Mouse (Mus musculus): ENCODE results near the gene Sppl2b.

Sppl2b gene

GRCm38 (mm10) chr10:80904004-80904693 is 49.1 kb downstream of the Sppl2b start:
- in situ Hi-C loops (cut with MboI; ENCODE audit: low pct_unique_long_range_greater_than_20kb in 1 of 2, low sequenced_read_pairs in 2 of 2, unreplicated experiment in 1 of 2), result no loop called here

DNA sequence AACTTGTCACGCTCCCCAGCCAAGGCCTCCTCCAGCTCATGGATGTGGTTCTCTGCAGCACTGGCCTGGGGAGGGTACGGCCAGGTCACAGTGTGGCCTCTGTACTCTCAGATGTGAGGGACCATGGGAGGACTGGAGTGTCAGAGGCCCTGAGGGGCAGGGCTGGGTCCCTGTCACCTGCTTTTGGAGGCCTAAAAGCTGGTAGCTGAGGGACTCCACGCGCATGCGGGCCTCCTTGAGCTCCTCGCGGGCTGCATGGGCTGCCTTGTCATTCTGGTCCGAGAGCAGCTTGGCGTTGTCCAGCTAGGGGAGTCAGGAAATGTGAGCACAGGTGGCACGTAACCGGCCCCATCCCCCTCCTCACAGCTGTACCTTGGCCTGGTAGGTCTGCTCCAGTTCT is 49.6 kb downstream of the Sppl2b start:
- in situ Hi-C loops (cut with MboI; ENCODE audit: low pct_unique_long_range_greater_than_20kb in 1 of 2, low sequenced_read_pairs in 2 of 2, unreplicated experiment in 1 of 2), result no loop called here

DNA sequence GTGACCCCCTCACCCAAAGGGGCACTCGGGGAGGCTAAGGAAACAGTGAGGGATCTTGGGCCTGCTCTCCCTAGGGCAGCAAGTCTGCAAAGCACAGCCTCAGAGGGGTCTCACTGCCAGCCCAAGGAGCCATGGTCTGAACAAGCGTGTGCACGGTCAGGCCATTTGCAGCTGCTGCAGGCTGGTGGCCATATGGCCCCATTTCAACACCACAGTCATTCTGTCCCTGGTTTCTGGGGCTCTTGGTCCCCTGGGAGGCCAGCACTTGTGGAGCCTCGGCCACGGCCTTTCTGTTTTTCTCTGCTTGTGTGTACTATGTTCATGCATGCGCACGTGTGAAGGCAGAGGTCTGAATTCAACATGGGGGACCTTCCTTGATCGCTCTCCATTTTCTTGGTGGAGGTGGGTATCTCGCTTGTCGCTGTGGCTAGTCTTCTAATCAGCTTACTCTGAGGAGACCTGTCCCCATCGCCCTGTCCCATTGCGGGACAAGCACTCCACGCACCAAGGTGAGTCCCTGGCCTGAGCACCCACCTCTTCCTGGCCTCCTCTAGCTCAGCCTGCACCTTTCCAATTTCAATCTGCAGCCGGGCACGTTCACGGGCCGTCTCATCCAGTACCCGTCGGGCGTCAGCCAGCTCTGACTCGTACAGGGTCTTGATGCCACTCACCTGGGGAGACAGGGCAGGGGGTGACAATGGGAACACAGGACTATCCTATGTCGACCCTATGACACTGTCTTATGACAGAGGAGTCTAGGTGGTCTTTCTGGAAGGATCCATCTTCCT is 54.5 kb downstream of the Sppl2b start:
- in situ Hi-C loops (cut with MboI; ENCODE audit: low pct_unique_long_range_greater_than_20kb in 1 of 2, low sequenced_read_pairs in 2 of 2, unreplicated experiment in 1 of 2), result no loop called here

GRCm38 (mm10) chr10:80911354-80911753 is 56.3 kb downstream of the Sppl2b start:
- in situ Hi-C loops (cut with MboI; ENCODE audit: low pct_unique_long_range_greater_than_20kb in 1 of 2, low sequenced_read_pairs in 2 of 2, unreplicated experiment in 1 of 2), result no loop called here

DNA sequence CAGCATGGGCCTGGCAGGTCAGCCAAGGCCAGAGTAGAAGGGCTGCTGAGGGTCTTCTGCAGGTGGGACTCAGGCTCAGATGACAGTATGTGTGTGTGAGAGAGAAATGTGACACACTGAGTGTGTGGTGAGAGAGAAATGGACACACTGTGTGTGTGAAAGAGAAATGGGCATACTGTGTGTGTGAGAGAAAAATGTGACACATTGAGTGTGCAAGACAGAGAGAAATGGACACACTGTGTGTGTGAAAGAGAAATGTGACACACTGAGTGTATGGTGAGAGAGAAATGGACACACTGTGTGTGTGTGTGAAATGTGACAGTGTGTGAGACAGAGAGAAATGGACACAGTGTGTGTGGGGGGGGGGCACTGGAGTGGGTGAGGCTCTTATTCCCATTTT is 56.8 kb downstream of the Sppl2b start:
- in situ Hi-C loops (cut with MboI; ENCODE audit: low pct_unique_long_range_greater_than_20kb in 1 of 2, low sequenced_read_pairs in 2 of 2, unreplicated experiment in 1 of 2), result no loop called here

- in situ Hi-C loops (cut with MboI; ENCODE audit: low pct_unique_long_range_greater_than_20kb in 1 of 2, low sequenced_read_pairs in 2 of 2, unreplicated experiment in 1 of 2), result no loop called here
Observed at GRCm38 (mm10) chr10:80913364-80914011, 58.4 kb downstream of the Sppl2b start.

DNA sequence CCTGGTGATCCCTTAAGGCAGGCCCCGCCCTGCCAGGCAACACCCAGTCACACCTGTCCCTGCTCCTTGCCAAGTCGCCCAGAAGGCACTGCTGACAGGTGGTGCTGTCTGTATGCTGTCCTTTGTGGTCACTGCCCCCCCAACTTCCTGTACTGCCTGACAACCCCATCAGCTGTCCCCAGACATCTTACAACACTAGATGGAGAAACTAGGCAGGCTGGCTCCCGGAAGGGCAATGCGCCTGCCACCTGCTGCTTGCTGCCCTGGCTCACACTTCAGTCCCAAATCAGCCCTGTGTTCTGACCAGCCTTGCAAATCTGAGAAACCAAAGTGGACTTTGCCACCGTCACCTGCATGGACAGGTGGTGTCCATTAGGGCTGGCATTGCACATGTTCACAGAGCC is 59.2 kb downstream of the Sppl2b start:
- in situ Hi-C loops (cut with MboI; ENCODE audit: low pct_unique_long_range_greater_than_20kb in 1 of 2, low sequenced_read_pairs in 2 of 2, unreplicated experiment in 1 of 2), result no loop called here

DNA sequence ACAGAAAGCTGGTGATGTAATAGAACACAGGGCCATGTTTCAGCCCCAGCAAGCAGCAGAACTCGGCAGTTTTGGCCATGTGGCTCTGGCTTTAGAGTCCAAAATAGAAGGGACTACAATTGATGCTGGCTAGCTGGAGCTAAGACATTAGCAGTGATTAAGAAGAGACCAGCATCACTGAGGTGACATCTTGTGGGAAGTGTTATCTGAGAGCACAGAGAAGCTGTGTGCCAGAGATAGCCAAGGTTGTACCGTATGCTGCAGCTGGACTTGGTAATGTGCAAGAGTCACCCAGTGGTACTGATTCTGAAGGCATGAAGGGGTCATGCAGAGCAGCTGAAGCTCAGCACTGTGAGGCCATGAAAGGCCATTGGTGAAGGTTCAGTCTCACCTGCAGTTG is 60.2 kb downstream of the Sppl2b start:
- in situ Hi-C loops (cut with MboI; ENCODE audit: low pct_unique_long_range_greater_than_20kb in 1 of 2, low sequenced_read_pairs in 2 of 2, unreplicated experiment in 1 of 2), result no loop called here

DNA sequence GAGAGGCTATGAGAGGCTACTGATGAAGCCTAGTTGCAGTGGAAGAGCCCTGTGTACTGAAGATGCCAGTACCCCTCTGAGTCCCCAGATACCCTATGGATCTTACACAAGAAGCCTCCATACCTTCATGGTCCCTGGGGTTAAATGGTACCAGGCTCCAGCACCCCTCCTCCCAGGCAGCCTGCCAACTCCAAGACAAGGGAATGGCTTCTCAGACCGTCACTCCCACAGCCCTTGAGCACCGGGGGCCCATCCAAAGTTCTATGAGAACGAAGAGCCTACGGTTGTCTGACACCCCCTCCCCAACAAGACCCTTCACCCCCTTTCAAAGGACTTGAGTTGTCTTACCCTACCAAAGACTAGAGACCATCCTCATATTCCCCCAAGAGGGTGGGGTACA is 60.7 kb downstream of the Sppl2b start:
- in situ Hi-C loops (cut with MboI; ENCODE audit: low pct_unique_long_range_greater_than_20kb in 1 of 2, low sequenced_read_pairs in 2 of 2, unreplicated experiment in 1 of 2), result no loop called here

DNA sequence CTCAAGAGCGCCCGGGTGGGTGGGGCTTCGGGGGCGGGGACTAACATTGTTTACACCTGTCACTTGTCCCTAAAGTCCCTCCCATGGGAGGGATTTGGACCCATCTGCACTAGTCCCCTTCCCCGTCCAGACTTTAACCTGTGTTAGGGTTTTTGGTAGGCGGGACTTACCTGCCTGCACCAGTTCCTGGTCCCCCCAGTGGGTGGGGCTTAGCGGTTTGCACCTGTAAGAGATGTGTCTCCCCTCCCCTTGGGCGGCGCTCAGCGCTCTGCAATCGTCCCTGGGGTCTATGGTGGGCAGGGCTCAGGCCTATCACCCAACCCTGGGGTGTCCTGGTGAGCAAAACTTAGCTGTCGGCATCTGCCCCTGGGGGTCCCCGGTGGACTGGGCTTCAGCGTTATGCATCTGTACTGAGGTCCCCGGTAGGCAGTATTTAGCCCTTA is 62.3 kb downstream of the Sppl2b start:
- in situ Hi-C loops (cut with MboI; ENCODE audit: low pct_unique_long_range_greater_than_20kb in 1 of 2, low sequenced_read_pairs in 2 of 2, unreplicated experiment in 1 of 2), result no loop called here

- in situ Hi-C loops (cut with MboI; ENCODE audit: low pct_unique_long_range_greater_than_20kb in 1 of 2, low sequenced_read_pairs in 2 of 2, unreplicated experiment in 1 of 2), result no loop called here
Observed at GRCm38 (mm10) chr10:80917779-80918434, 62.8 kb downstream of the Sppl2b start, which contains the start of gene Lmnb2. TSS of gene Lmnb2 (minus strand) at chr10:80918245.
